Mouse (Mus musculus) spleen, adult 12 weeks (tissue): ENCODE data around the gene Rpusd3.

Experiments used
- DNase-seq: peaks from one replicate; pipeline ENCODE4 v3.0.0; 2022; ENCODE audit warnings: low spot score

Gene Rpusd3

DNA sequence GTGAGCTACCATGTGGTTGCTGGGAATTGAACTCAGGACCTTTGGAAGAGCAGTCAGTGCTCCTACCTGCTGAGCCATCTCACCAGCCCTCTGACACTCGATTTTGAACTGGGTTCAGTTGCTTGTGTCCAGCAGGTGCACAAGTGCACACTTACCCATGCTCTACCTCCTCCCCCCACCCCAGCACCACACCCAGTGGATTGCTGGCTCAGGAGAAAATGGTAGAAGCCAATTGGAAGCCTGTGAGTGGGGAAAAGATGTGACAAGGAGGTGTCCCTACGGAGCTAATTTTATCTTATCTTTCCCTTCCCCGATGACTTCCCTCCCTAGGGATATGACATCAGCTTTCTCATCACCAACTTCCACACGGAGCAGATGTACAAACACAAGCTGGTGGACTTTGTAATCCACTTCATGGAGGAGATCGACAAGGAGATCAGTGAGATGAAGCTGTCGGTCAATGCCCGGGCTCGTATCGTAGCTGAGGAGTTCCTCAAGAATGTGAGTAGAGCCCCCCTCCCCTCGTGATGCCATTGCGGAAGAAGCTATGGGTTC is 33.9 kb downstream of the Rpusd3 start:
- DNase-seq: no peak

DNA sequence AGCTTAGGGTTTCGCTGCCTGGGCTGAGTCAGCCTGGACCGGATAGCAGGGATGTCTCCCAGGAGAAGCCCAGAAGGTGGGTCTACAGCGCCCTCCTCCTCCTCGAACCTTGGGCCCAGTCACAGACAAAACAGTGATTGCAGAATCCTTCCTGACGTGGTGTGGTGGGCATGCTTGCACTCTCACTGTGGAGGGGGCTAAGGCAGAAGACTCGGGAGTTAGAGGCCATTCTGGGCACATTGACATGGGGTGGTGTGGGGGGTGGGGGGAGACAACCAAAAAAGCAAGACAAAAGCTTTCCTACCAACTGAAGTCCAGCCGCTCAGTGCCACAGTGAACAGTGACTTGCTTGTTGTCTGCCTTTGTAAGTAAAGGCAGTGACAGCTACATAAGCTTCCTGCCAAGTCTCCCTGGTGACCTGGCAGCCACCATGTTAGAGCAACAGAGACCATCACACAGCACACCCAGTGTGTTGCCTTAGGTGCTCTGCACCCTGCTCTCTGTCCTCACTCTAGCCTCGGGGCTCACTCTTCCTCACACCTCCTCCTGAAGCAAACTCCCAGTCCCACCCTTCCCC is 34.7 kb downstream of the Rpusd3 start:
- no peak for DNase-seq

DNA sequence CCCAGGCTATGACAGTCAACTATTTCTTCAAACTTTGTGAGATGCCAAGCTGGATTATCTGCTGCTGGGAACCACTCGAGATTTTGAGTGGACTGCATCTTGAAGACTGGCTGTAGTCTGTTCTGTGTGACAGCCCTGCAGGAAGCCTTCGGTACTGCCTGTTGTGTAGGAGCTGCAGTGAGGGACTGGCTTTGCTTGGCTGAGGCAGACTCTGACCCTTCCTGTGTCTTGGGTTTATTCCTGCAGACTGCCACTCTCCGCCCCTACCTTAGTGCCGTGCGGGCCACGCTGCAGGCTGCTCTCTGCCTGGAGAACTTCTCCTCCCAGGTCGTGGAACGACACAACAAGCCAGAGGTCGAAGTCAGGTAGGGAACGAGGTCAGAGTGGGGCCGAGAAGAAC is 38.7 kb downstream of the Rpusd3 start:
- no peak for DNase-seq

DNA sequence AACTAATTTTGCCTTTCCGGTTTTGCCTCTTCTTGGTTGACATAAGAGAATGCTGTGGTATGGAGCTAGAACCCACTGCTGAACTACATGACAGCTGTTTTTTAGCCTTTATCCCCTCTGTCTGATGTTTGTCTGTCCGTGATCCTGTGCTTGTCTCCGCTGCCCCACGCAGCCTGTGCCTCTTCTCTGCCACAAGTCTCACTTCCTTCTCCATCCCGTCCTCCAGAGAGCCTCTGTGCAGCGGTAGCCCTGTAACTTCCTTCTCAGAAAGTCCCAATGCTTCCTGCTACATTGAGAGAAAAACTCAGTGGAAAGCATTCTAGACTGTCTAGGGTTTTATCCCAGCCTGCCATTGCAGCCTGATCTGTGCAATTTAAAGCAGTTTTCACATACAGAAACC is 39.9 kb downstream of the Rpusd3 start:
- DNase-seq: no peak

DNA sequence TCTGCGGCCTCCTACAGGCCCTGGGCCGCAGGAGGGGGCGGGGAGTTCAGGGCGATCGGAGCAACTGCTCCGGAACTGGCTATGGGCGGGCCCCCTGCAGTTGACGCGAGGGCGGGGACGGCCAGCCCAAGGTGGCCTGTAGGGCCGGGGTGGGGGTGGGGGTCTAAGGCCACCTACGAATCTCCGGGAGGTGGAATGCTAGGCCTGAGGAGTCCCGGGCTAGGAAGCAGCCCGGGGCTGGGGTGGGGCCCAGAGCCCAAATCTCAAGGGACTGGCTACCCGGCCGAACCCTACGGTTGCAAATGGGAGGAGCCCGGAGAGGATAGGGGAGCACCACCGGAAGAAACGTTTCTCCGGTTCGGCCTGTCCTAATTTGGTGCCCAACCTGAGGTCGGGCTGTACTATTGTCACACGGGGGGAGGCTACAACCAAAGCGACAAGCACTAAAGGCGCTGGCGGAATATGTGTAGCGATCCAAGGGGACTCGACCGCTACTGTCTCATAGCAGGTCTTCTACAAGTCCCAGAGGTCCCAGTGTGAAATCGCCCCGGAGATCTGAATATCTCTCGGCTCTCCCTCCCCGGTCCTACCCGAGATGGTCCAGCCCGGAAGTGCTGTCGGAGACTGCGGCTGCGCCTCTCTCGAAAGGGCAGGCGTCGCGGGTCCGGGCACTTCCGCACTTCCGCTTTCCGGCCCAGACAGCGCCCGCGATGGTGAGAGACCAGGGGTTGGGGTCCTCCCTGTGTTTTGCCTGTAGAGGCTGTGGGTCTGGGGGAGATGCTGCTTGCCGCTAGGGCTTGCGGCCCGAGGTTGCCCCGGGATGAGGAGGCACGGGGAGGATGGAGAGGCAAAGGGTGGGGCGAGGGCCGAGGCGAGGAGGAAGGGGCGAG is 41.4 kb downstream of the Rpusd3 start, which contains the start of the genes Tada3 and Arpc4:
Tada3 (minus strand) TSS at position 388 of the 890 bp plus-strand sequence.
Arpc4 (plus strand) TSS at position 620 of the 890 bp plus-strand sequence.
- DNase-seq: peak; percentile 92

DNA sequence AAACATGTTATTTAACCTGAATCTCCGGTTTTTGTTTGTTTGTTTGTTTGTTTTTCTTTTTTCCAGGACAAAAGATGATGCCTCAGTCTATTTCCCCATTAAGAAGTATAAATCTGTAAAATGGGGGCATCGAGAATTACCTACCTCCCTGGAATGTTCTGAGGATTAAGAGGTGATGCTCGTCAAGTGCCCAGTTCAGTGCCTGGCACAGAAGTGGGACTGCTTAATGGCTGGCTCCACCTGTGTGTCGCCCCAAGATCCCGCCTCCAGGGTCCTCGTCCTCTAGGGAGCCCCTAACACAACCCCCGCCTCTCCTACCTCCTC is 42.0 kb downstream of the Rpusd3 start:
- no peak for DNase-seq

DNA sequence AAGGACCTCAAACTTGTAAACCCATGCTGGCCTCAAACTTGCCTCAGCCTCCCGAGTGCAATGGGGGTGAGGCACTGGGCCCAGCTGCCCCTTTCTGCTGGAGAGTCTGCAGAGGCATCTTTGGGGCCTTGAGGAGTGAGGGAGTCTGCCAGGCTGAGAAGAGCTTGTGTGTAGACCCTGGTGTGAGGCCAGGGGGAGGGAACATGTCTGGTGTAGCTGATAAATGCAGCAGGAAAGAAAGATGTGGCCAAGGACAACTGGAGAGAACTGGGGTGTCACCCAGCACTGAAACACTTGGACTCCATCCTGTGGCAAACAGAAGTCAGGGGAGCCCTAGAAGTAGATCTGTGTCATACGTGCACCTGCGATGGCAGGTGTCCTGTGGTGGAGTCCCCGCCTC is 45.6 kb downstream of the Rpusd3 start:
- DNase-seq: no peak

DNA sequence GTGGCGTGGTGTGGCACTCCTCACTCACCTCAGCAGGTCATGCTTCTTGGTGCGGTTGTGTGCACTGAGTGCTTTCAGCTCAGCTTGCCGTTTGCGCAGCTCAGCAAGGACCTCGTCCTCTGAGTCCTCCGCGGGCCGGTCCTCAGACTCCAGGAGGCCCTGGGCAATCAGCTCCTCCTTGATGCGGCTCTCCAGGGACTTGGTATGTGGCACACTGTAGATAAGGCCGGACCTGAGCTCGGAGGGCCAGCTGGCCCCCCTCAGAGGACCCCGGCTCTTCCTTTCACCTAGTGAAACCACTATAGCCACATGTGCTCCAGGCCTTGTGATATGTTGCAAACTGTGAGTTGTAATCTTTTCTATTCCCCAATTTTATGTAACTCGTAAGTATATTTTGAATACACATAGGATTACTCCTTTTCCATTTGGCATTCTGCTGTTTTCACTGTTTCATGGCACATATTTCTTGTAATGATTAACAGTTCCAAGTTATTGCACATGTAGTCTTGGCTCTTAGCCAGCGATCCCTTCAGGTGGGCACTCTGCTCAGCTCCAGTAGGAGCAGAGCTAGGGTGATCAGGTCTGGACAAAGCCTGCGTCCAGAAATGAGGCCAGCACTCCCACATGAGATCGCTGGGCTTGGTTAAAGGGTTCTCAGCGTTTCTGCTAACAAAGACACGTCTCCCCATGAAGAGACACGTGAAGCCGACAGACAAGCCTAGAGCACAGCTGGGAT is 48.8 kb downstream of the Rpusd3 start:
- no peak for DNase-seq

DNA sequence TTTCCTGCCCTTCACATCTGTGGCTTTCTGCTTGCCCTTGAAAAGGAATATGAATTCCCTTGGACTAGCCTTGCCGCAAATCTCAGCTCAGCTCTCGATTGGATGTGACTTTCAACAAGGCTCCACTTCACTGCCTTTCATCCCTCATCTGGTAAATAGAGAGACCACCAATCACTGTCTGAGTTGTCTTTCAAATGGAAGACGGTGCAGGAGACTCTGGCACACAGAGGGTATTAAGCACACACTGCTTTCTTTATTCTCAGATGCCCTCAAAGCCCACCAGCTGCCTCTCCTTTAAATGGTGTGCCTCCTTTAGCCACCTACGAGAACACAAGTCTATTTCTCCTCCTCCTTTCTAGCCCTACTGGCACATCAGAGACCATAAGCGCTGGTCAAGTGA is 50.6 kb downstream of the Rpusd3 start:
- no peak for DNase-seq

DNA sequence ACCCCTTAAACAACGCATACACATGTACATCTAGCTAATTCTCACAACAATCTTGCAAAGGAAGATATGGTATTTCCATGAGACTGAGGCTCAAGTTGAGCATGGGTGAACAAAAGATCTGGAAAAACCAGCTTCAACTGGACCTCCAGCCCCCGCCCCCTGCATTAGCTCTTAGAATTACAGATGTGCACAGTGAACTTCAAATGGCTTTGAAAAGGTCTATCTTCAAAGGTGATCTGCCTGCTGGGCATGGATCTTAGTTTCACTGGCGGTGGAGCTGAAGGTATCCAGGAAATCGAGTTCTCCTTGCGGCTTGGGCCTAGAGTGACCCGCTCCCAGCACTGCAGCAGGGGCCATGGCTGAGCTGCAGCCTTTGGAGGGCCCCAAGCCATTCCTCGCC is 51.0 kb downstream of the Rpusd3 start:
- DNase-seq: no peak

DNA sequence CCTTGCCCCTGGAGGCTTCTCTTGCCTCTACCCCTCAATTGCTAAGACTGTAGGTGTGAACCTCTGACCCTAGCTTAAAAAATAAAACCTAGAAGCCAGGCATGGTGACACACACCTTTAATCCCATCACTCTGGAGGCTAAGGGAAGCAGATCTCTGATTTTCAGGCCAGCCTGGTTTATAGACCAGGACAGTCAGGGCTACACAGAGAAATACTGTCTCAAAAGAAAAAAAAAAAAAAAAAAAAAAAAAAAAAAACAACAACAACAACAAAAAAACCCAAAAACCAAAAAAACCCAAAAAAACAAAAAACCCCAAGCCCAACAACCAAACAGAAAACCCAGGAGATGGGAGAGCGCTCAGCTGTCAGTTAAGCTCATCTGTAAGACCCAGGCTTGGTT is 51.6 kb downstream of the Rpusd3 start:
- no peak for DNase-seq

DNA sequence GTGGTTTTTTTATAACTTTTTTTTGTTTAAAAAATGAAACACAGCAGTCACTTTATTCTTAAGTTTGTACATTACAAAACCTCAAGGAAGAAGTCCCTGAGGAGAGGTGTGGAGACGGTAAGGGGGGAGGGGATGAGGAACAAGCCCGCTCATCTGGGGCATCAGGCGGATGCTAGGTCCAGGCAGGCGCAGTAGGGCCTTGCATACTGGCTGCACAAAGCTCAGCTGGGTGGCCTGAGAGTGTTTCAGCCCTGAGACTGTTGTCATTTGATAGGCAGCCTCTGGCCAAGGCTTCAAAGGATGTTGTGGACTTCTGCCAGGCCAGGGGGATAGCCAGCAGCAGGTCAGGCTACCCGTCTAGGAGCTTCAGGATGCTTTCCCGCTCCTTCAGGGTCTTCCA is 52.5 kb downstream of the Rpusd3 start:
- DNase-seq: no peak
